Mouse (Mus musculus) myocyte (in vitro differentiated cells): ENCODE results near the gene Mansc1.

ENCODE experiments used
- CEBPB ChIP-seq: IDR thresholded peaks from 2 replicates; pipeline ENCODE4 v1.6.1; 2011; ENCODE audit warnings: mild to moderate bottlenecking, moderate library complexity; ENCODE audit not compliant: poor library complexity, insufficient read depth, severe bottlenecking
- MAX ChIP-seq: IDR thresholded peaks from one replicate; pipeline ENCODE4 v1.6.1; 2011; ENCODE audit warnings: low read depth, mild to moderate bottlenecking, control low read depth
- MYOG ChIP-seq, 3 experiments: IDR thresholded peaks; one replicate each; pipeline ENCODE4 v1.6.1; 2011; ENCODE audit warnings: control low read depth in 2 of 3, low read depth in 2 of 3, mild to moderate bottlenecking in 2 of 3; ENCODE audit not compliant: insufficient read length in 2 of 3, control insufficient read depth in 1 of 3, insufficient read depth in 1 of 3
- POLR2A ChIP-seq: IDR thresholded peaks from one replicate; pipeline ENCODE4 v1.6.1; 2011; ENCODE audit warnings: low read depth, mild to moderate bottlenecking, control low read depth, moderate library complexity; ENCODE audit not compliant: insufficient read length
- TCF3 ChIP-seq: IDR thresholded peaks from one replicate; pipeline ENCODE4 v1.6.1; 2011; ENCODE audit warnings: low read depth, control low read depth; ENCODE audit not compliant: insufficient read length
- USF1 ChIP-seq: IDR thresholded peaks from one replicate; pipeline ENCODE4 v1.6.1; 2011; ENCODE audit warnings: low read depth, mild to moderate bottlenecking, control low read depth, moderate library complexity

DNA sequence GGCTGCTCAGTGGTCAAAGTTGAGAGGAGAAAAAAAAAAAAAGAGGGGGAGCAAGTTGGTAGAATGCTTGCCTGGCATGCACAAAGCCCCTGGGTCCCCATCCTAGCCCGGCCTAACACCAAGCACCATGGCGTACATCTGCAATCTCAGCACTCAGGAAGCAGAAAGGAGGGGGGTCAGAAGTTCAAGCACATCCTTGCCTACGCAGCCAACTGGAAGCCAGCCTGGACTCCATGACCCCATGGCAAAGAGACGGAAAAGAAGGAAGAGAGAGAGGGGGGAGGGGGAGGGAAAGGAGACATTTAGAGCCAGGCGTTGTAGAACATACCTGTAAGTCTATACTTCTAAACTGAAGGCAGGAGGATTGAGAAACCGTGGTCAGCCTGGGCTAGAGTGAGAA, 25.7 kb downstream of the Mansc1 start:
- TF ChIP-seq MAX (no peak), POLR2A (no peak), USF1 (no peak), CEBPB (no peak), TCF3 (no peak), MYOG (IDR thresholded peaks at IDR 0.05; ENCODE audit: control insufficient read depth in 1 of 3, insufficient read depth in 1 of 3, insufficient read length in 2 of 3, low read depth in 2 of 3) (no peak)
